Mouse (Mus musculus) liver, embryonic 14.5 days (tissue): ENCODE measurements at regions not wholly inside any gene's neighbourhood (a gene's known extent, or its start where the extent isn't known, plus 50 kb on each side); places are given as distances from the start of the nearest gene placed in this dataset.

Experiments
- CTCF ChIP-seq: IDR thresholded peaks from 2 replicates; pipeline ENCODE4 v1.5.1; 2016; ENCODE audit warnings: antibody characterized with exemption, low read depth, control low read depth
- EP300 ChIP-seq: IDR thresholded peaks from 2 replicates; pipeline ENCODE4 v1.6.1; 2016; ENCODE audit warnings: antibody characterized with exemption, low read depth

DNA sequence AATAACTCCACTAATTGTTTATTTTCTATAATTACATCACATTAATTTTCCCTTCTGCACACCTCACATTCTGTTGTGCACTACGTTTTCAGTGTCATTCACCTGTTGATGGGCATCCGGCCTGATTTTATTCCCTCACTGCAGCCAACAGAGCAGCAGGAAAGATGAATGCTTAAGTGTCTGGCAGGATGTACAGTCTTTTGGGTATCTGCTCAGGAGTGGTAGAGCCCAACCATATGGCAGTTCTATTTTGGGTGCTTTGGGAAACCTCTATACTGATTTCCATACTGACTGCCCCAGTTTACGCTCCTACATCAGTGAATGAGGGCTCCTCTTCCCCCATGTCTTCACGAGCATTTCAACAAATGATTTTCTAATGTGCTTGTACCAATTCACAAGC is 84.1 kb upstream of the Stac start:
- TF ChIP-seq CTCF, result no peak
- no peak for TF ChIP-seq EP300
